Mouse (Mus musculus): ENCODE data around the gene Pcif1.
A peak's percentile ranks its signal among the peaks of the same experiment; 100 is the strongest.

Pcif1 gene

DNA sequence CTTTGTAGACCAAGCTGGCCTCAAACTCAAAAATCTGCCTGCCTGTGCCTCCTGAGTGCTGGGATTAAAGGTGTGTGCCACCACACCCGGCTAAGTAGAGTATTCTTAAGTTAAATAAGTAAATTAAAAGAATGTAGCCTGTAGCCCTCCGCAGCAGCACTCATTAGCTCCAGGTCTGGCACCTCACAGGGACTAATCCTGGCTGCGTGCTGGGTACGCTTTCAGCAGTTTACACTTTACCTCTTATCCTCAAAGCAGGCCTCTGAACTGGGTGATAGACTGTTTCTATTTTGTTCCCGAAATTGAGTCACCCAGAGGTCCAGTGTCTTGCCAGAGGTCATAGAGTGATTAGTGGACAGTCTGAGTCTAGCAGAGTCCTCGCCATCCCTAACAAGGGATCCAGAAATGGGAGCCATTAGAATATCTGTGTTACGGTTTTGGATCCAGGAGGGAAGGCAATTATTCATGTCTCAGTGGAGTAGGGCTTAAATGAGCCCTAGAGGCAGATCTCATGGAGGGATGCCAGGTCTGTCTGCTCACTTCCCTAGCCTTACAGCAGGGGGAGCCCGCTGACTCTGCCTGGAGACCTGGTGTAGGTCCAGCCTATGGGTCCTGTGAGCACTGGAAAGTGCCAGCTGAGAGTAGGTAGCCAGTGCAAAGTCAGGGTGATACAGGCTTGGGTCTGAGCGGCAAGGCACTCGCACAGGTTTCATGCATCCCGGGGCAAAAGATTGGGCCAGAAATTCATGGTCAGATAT is 45.2 kb downstream of the Pcif1 start:
- DNase-seq = peak; percentile 96

DNA sequence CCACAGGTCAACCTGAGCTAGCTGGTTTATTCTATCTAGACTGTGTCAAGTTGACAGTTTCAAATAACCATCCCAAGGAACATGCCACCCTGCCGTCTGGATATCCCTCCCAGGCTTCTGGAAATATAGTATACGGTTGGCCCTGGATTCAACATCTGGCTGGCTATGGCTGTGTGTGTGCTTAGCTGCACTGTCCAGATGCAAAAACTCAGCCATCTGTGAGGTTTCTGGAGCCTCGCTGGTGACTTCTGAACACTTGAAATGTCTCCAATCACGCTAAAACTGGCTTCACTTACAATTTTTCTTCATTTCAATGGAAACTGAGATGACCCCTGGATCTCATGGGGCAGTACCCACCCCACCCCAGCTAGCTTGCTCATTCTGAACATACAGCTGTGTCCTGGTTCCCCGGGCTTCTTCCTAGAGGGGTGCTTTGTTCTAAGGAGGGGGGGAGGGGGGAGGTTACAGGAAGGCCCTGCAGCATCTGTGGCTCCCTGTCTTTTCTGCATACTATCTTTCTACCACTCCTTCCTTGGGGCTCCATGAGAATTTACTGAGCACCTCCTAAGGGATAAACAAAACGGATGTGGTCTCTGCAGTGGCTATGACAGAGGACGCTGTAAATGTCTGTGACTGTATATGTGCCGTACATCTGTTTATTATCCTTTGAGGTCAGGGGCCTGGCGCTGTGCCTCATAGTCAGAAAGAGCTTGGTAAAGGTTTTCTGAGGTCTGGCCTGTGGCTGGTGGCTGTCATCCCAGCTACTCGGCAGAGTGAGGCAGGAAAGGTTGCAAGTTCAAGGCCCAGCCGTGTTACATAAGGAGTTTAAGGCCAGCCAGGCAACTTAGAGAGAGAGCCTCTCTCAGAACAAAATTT is 51.8 kb downstream of the Pcif1 start:
- DNase-seq = no peak

DNA sequence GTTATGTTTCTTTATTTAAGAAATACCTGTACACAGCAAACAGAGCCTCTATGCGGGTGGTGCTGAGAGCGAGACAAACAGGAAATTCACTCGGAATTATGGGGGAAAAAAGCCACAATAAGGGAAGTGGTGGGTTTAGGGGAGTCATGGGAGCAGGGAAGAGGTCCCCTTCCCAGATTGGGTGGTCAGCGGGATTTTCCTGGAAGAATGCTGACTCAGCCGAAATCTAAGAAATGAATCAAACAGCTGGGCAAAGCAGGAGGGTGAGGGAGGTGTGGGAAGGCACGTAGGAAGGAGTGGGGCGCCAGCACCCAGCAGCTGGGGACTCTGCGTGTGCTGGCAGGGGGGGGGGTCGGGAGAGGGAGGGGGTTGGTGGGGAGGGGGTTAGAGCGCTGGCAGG is 54.4 kb downstream of the Pcif1 start:
- no peak for DNase-seq

DNA sequence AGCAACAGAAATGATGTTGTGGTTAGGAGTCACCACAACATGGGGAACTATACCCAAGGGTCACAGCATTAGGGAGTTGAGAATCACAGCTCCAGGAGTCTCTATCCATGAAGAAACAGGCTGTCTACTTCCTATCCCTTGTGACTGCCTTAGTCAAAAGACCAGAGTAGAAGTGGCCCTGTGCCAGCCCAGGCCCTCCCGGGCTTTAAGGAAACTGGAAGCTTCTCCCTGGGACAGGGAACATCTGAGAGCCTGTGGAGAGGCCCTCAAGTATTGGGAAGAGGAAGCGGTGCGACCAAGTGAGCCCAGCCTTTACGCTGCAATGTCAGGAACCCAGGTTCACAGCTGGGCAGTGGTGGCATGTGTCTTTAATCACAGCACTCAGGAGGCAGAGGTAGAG is 56.9 kb downstream of the Pcif1 start:
- DNase-seq = no peak

DNA sequence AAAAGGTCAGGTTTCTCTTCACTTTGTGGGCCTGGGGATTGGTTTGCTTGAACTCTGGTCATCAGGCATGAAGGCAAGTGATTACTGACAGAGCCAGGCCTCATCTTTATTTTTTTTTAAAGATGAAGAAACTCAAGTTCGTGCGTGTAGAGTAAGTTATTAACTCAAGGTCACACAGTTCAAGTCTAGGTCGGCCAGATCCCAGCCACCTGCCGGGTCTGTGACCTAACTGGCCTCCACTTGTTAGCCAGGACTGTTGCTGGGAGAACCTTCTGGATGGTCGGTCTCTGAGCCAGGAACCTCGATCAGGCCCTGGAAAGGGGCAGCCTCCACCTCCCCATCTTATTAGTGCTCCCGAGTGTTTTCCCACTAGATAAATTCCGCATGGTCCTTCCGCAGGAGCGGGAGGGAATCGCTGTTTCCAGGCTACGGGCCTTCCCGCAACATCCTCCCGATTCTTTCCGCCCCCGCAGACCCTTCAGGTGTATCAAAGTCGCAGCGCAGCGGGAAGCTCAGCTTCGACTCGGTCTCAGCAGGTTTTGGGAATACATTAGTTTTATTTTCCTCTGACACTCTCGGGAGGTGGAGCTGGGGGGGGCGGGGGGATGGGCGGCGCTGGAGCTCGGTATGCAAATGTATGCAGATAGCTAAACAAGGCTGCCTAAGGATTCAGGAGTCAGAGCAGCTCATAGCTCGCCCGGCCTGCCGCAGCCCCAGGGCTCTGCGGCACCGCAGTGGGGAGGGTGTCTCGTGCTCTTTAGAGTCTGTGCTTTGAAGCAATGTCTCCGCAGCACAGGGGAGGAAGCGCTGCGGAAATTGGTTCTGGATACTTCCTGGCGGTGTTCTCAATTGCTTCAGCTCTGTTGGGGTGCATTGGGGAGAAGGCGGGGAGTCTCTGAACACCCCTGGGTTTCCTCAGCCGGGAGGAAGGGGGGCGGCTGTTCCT is 59.3 kb downstream of the Pcif1 start:
- peak; percentile 75 for DNase-seq

DNA sequence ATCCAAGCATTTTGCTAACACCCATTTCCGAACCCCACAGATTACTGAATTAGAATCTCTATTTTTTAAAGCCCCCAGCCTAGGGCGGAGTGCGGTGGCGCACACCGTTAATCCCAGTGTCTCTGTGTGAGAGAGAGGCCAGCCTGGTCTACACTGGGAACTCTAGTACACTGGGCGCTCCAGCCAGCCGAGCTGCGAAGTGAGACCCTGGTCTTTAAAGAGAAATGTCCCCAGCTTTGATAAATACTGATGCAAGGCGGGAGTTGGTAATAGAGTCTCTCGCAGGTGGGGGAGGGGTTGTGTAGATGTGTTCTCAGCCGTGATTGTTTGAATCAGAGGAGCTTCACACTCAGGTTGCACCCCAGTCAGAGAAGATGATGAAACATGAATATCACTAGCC is 60.0 kb downstream of the Pcif1 start:
- DNase-seq = peak; percentile 44

DNA sequence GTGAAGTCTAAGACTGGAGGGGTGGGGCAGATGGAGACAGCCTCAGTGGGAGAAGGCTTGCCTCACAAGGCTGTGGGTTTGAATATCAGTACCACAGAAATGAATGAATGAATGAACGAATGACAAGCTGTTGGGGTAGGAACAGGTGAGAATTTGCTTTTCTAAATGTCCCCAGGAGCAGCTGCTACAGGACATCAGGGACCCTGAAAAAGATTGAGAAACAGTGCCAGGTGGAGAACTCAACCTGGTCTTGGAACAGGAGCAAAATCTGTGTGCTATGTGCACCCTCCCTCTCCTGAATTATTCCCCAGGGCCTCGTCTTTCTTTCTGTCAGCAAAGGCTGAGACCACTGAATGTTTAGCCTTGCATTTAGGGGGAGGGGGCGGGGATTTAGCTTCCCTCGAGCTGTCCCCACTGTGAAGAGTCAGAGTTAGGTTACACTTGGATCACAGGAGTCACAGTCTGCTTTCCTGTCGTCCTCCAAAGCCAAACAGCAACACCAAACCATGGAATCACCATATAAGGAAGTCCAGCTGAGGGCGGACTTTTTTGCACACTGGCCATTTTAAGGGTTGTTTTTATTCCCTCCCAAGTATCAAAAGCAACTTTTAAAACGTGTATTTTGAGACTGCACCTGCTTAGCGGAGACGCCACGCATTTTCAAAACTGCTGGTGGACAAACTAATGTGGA is 61.2 kb downstream of the Pcif1 start, which contains the start of gene Mmp9:
Gene Mmp9, plus strand, starts transcription at position 641 of the 691 bp plus-strand sequence.
- no peak for DNase-seq

DNA sequence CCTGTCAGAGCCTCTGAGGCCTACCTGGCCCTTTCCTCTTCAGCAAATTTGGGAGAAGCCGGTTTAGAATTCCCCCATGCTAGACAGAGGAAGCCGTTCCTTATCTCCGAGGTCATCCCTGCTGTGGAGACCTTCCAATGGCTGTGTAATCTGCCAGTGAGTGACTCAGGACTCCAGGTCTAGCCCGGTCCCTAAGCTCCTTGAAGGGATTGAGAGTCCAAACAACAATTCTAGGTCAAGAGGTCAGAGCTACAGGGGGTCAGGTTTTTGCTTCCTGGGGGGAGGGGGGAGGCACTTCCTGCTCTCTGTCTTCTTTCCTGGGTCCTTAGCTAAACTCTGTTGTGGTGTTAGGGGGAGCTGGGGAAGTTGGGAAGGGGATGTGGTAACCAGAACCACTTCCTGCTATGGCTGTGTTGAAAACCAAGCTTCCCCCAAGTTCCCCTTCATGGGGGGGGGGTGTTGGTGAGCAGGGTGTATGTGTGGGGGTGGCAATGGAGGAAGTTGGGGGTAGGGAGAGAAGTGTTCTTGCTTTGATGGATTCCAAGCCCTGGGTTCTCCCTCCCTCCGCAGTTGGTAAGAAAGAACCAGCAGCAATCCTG is 63.7 kb downstream of the Pcif1 start:
- DNase-seq = no peak
